Mouse (Mus musculus) midbrain, embryonic 11.5 days (tissue): ENCODE results near the gene Mgll. TPM values are rescaled to one million over a fixed set of nuclear protein-coding genes. Genes with fewer than 3 reads are reported as not detected.

Experiments
- ATAC-seq: fragments of 200-750 bp; cut with Nextera tagmentation; 2 replicates; pipeline ENCODE4 v1.8.0; 2017; ENCODE audit warnings: moderate TSS enrichment, moderate library complexity; ENCODE audit not compliant: low FRiP score
- DNase-seq: peaks from one replicate; pipeline ENCODE4 v3.0.0; 2015; ENCODE audit warnings: low spot score; ENCODE audit errors: missing footprints
- H3K27ac ChIP-seq: fragments of 300-500 bp; sonication (generic); 2 replicates; pipeline ENCODE4 v1.5.1; 2014; ENCODE audit warnings: low read depth, low read length
- H3K27me3 ChIP-seq: fragments of 300-500 bp; sonication (generic); 2 replicates; pipeline ENCODE4 v1.6.1; 2014; ENCODE audit warnings: mild to moderate bottlenecking, low read length, moderate library complexity, mixed read lengths; ENCODE audit not compliant: control insufficient read depth, insufficient read depth
- H3K36me3 ChIP-seq: fragments of 300-500 bp; sonication (generic); 2 replicates; pipeline ENCODE4 v1.6.1; 2014; ENCODE audit warnings: mild to moderate bottlenecking, low read length, moderate library complexity, mixed read lengths; ENCODE audit not compliant: control insufficient read depth, insufficient read depth
- H3K4me1 ChIP-seq: fragments of 300-500 bp; sonication (generic); 2 replicates; pipeline ENCODE4 v1.6.1; 2014; ENCODE audit warnings: low read length; ENCODE audit not compliant: control insufficient read depth, insufficient read depth
- H3K4me2 ChIP-seq: fragments of 300-500 bp; sonication (generic); 2 replicates; pipeline ENCODE4 v1.6.1; 2014; ENCODE audit warnings: mild to moderate bottlenecking, moderate library complexity
- H3K4me3 ChIP-seq: fragments of 300-500 bp; sonication (generic); 2 replicates; pipeline ENCODE4 v1.5.1; 2014; ENCODE audit warnings: low read depth, low read length
- H3K9ac ChIP-seq: fragments of 300-500 bp; sonication (generic); 2 replicates; pipeline ENCODE4 v1.6.1; 2014; ENCODE audit warnings: low read length
- H3K9me3 ChIP-seq: fragments of 300-500 bp; sonication (generic); 2 replicates; pipeline ENCODE4 v1.6.1; 2016; ENCODE audit warnings: low read length; ENCODE audit not compliant: control insufficient read depth
- WGBS: fragments of 180-500 bp; shearing (Covaris S2); extraction: QIAGEN DNeasy Blood & Tissue Kit; methylation state at CpG from one replicate; pipeline ENCODE4 v1.1.7; 2014; 5-methylcytosine and 5-hydroxymethylcytosine counted together
- polyA plus RNA-seq: library from polyadenylated mRNA; unstranded; fragments of >200 nt; fragmentation: Nextera tagmentation; extraction: Ambion mirVana; gene quantifications from 2 replicates; pipeline ENCODE4 v1.2.1, GENCODE M21; 2014

The Mgll gene
- polyA plus RNA-seq, 1 experiment from 2014 or later: 1.7 TPM

GRCm38 (mm10) chr6:88809091-88810037, 85.2 kb downstream of the Mgll start:
- Histone ChIP-seq H3K9ac (no peak overlapping the region), H3K27ac (no peak overlapping the region), H3K4me1 (no peaks in the 10 kb centered on the region), H3K27me3 (no peaks in the 10 kb centered on the region), H3K4me2 (no peak overlapping the region), H3K36me3 (no peaks in the 10 kb centered on the region), H3K9me3 (no peaks in the 10 kb centered on the region), H3K4me3 (no peak overlapping the region)
- ATAC-seq (no peak), DNase-seq (no peak)
- 74% methylated on average over 23 of the region's 23 CpGs for WGBS

GRCm38 (mm10) chr6:88810291-88810690, 86.1 kb downstream of the Mgll start:
- H3K4me1 ChIP-seq: no peaks in the 10 kb centered on the region
- no peak overlapping the region for H3K4me2 ChIP-seq
- no peak for ATAC-seq
- no peaks in the 10 kb centered on the region for H3K27me3 ChIP-seq
- no peak overlapping the region for H3K27ac ChIP-seq
- WGBS: 76% methylated on average over 3 of the region's 3 CpGs
- peak; percentile 76 for DNase-seq
- H3K9ac ChIP-seq: no peak overlapping the region
- H3K36me3 ChIP-seq: no peaks in the 10 kb centered on the region
- no peak overlapping the region for H3K4me3 ChIP-seq
- no peaks in the 10 kb centered on the region for H3K9me3 ChIP-seq

- DNase-seq (peak; percentile 59), ATAC-seq (no peak)
- Histone ChIP-seq H3K36me3 (no peaks in the 10 kb centered on the region), H3K4me2 (no peak overlapping the region), H3K27me3 (no peaks in the 10 kb centered on the region), H3K27ac (no peak overlapping the region), H3K9me3 (no peaks in the 10 kb centered on the region), H3K4me1 (no peaks in the 10 kb centered on the region), H3K9ac (no peak overlapping the region), H3K4me3 (no peak overlapping the region)
- 49% methylated on average over 6 of the region's 7 CpGs for WGBS
Observed at GRCm38 (mm10) chr6:88811396-88811795, 87.2 kb downstream of the Mgll start.

GRCm38 (mm10) chr6:88811880-88812400, 87.7 kb downstream of the Mgll start:
- ATAC-seq (no peak), DNase-seq (peak; percentile 10)
- no peak overlapping the region for H3K4me3 ChIP-seq
- H3K9me3 ChIP-seq: no peaks in the 10 kb centered on the region
- no peak overlapping the region for H3K4me2 ChIP-seq
- H3K27ac ChIP-seq: no peak overlapping the region
- H3K4me1 ChIP-seq: no peaks in the 10 kb centered on the region
- 74% methylated on average over 7 of the region's 7 CpGs for WGBS
- H3K36me3 ChIP-seq: no peaks in the 10 kb centered on the region
- no peaks in the 10 kb centered on the region for H3K27me3 ChIP-seq
- no peak overlapping the region for H3K9ac ChIP-seq

GRCm38 (mm10) chr6:88812886-88813285, 88.7 kb downstream of the Mgll start:
- H3K4me3 ChIP-seq: no peak overlapping the region
- H3K9ac ChIP-seq: no peak overlapping the region
- H3K9me3 ChIP-seq: no peaks in the 10 kb centered on the region
- WGBS: 62% methylated on average over 3 of the region's 3 CpGs
- no peaks in the 10 kb centered on the region for H3K27me3 ChIP-seq
- DNase-seq: peak; percentile 93
- no peak for ATAC-seq
- H3K36me3 ChIP-seq: no peaks in the 10 kb centered on the region
- no peak overlapping the region for H3K4me2 ChIP-seq
- no peak overlapping the region for H3K27ac ChIP-seq
- H3K4me1 ChIP-seq: no peaks in the 10 kb centered on the region

GRCm38 (mm10) chr6:88813832-88814231, 89.6 kb downstream of the Mgll start:
- ATAC-seq (no peak), DNase-seq (peak; percentile 45)
- no peak overlapping the region for H3K9ac ChIP-seq
- no peak overlapping the region for H3K4me3 ChIP-seq
- H3K36me3 ChIP-seq: no peaks in the 10 kb centered on the region
- no peak overlapping the region for H3K4me2 ChIP-seq
- no peaks in the 10 kb centered on the region for H3K27me3 ChIP-seq
- H3K9me3 ChIP-seq: no peaks in the 10 kb centered on the region
- 87% methylated on average over 10 of the region's 10 CpGs for WGBS
- H3K4me1 ChIP-seq: no peaks in the 10 kb centered on the region
- no peak overlapping the region for H3K27ac ChIP-seq

GRCm38 (mm10) chr6:88815036-88815435, 90.8 kb downstream of the Mgll start:
- WGBS: 53% methylated on average over 3 of the region's 3 CpGs
- no peak for ATAC-seq
- Histone ChIP-seq H3K9me3 (no peaks in the 10 kb centered on the region), H3K4me2 (no peak overlapping the region), H3K36me3 (no peaks in the 10 kb centered on the region), H3K4me1 (no peaks in the 10 kb centered on the region), H3K4me3 (no peak overlapping the region), H3K9ac (no peak overlapping the region), H3K27me3 (no peaks in the 10 kb centered on the region), H3K27ac (no peak overlapping the region)
- peak; percentile 39 for DNase-seq

- DNase-seq (peak; percentile 57), ATAC-seq (no peak)
- H3K9me3 ChIP-seq: no peaks in the 10 kb centered on the region
- H3K4me2 ChIP-seq: no peak overlapping the region
- H3K27ac ChIP-seq: no peak overlapping the region
- no peaks in the 10 kb centered on the region for H3K36me3 ChIP-seq
- no peak overlapping the region for H3K4me3 ChIP-seq
- no peaks in the 10 kb centered on the region for H3K27me3 ChIP-seq
- no peaks in the 10 kb centered on the region for H3K4me1 ChIP-seq
- WGBS: 84% methylated on average over 3 of the region's 3 CpGs
- no peak overlapping the region for H3K9ac ChIP-seq
Observed at GRCm38 (mm10) chr6:88815489-88815888, 91.3 kb downstream of the Mgll start.

- no peak for ATAC-seq
- no peaks in the 10 kb centered on the region for H3K27me3 ChIP-seq
- no peaks in the 10 kb centered on the region for H3K9me3 ChIP-seq
- no peak overlapping the region for H3K4me2 ChIP-seq
- no peak for DNase-seq
- H3K4me1 ChIP-seq: no peaks in the 10 kb centered on the region
- no peak overlapping the region for H3K27ac ChIP-seq
- no peaks in the 10 kb centered on the region for H3K36me3 ChIP-seq
- no peak overlapping the region for H3K4me3 ChIP-seq
- 87% methylated on average over 3 of the region's 3 CpGs for WGBS
- no peak overlapping the region for H3K9ac ChIP-seq
Observed at GRCm38 (mm10) chr6:88816913-88817312, 92.7 kb downstream of the Mgll start.
